Mouse (Mus musculus): ENCODE data around the gene Os9. TPM values are rescaled to one million over a fixed set of nuclear protein-coding genes. Genes with fewer than 3 reads are reported as not detected.
"Not testable (repeated sequence)": the region's sequence is repeated elsewhere in the genome, so short reads cannot be mapped to it uniquely, and the experiment has no call there.

The Os9 gene
- polyA plus RNA-seq, 1 experiment from 2014 or later = 110 TPM

GRCm38 (mm10) chr10:127062101-127062500, 58.8 kb downstream of the Os9 start:
- Histone ChIP-seq H3K36me3 (ENCODE audit: insufficient read depth, low read length) (peaks cover 29% of the 10 kb centered on the region), H3K27me3 (ENCODE audit: insufficient read depth, low read length) (peaks cover 11% of the 10 kb centered on the region; the same call in 1 of the 2 replicates), H3K4me1 (ENCODE audit: insufficient read depth, low read length) (peaks cover 29% of the 10 kb centered on the region)
- 88% methylated on average over 4 of the region's 4 CpGs for WGBS
- H3K27ac ChIP-seq (ENCODE audit: low read length); H3K9me3 ChIP-seq (ENCODE audit: low read length); H3K4me2 ChIP-seq (replicated peaks; ENCODE audit: low read depth, low read length); ATAC-seq (ENCODE audit: low FRiP score, low TSS enrichment); H3K4me3 ChIP-seq (ENCODE audit: low read length); H3K9ac ChIP-seq (replicated peaks; ENCODE audit: low read length): not testable (repeated sequence)

- Histone ChIP-seq H3K36me3 (ENCODE audit: insufficient read depth, low read length) (peaks cover 27% of the 10 kb centered on the region), H3K9me3 (ENCODE audit: low read length) (no peaks in the 10 kb centered on the region), H3K27ac (ENCODE audit: low read length) (no peak overlapping the region), H3K4me2 (replicated peaks; ENCODE audit: low read depth, low read length) (no peak overlapping the region), H3K4me1 (ENCODE audit: insufficient read depth, low read length) (peaks cover 29% of the 10 kb centered on the region), H3K4me3 (ENCODE audit: low read length) (no peak overlapping the region), H3K9ac (replicated peaks; ENCODE audit: low read length) (no peak overlapping the region), H3K27me3 (ENCODE audit: insufficient read depth, low read length) (peaks cover 11% of the 10 kb centered on the region; the same call in 1 of the 2 replicates)
- WGBS = 71% methylated on average over 2 of the region's 2 CpGs
- no peak for ATAC-seq (ENCODE audit: low FRiP score, low TSS enrichment)
These were observed 59.4 kb downstream of the Os9 start for GRCm38 (mm10) chr10:127061513-127061912.

GRCm38 (mm10) chr10:127061085-127061484, 59.8 kb downstream of the Os9 start:
- ATAC-seq (ENCODE audit: low FRiP score, low TSS enrichment) = no peak
- Histone ChIP-seq H3K27me3 (ENCODE audit: insufficient read depth, low read length) (peaks cover 11% of the 10 kb centered on the region; the same call in 1 of the 2 replicates), H3K9ac (replicated peaks; ENCODE audit: low read length) (no peak overlapping the region), H3K4me3 (ENCODE audit: low read length) (no peak overlapping the region), H3K36me3 (ENCODE audit: insufficient read depth, low read length) (peaks cover 26% of the 10 kb centered on the region), H3K9me3 (ENCODE audit: low read length) (no peaks in the 10 kb centered on the region), H3K4me1 (ENCODE audit: insufficient read depth, low read length) (peaks cover 29% of the 10 kb centered on the region), H3K27ac (ENCODE audit: low read length) (no peak overlapping the region), H3K4me2 (replicated peaks; ENCODE audit: low read depth, low read length) (no peak overlapping the region)
- 38% methylated on average over 5 of the region's 5 CpGs for WGBS

- peak within 1 kb of the TSS; percentile 60; the same call in 1 of the 2 replicates for H3K27ac ChIP-seq (ENCODE audit: low read length)
- peak within 1 kb of the TSS; percentile 96 for H3K4me2 ChIP-seq (replicated peaks; ENCODE audit: low read depth, low read length)
- peak within 1 kb of the TSS; percentile 81 for H3K4me3 ChIP-seq (ENCODE audit: low read length)
- H3K27me3 ChIP-seq (ENCODE audit: insufficient read depth, low read length) = peaks cover 11% of the 10 kb centered on the region; the same call in 1 of the 2 replicates
- peak; percentile 37; the same call in 1 of the 2 replicates for ATAC-seq (ENCODE audit: low FRiP score, low TSS enrichment)
- 1% methylated on average over 31 of the region's 72 CpGs for WGBS
- no peaks in the 10 kb centered on the region for H3K9me3 ChIP-seq (ENCODE audit: low read length)
- H3K4me1 ChIP-seq (ENCODE audit: insufficient read depth, low read length) = peaks cover 29% of the 10 kb centered on the region
- peaks cover 26% of the 10 kb centered on the region for H3K36me3 ChIP-seq (ENCODE audit: insufficient read depth, low read length)
- H3K9ac ChIP-seq (replicated peaks; ENCODE audit: low read length) = peak within 1 kb of the TSS; percentile 87
These were observed 60.7 kb downstream of the Os9 start, which contains the start of gene March9 for GRCm38 (mm10) chr10:127059968-127060916. March9 (minus strand) TSS chr10:127060184.

- H3K27me3 ChIP-seq (ENCODE audit: insufficient read depth, low read length) = peaks cover 11% of the 10 kb centered on the region; the same call in 1 of the 2 replicates
- peak overlapping the region; percentile 87 for H3K9ac ChIP-seq (replicated peaks; ENCODE audit: low read length)
- peaks cover 22% of the 10 kb centered on the region for H3K4me1 ChIP-seq (ENCODE audit: insufficient read depth, low read length)
- peak overlapping the region; percentile 96 for H3K4me2 ChIP-seq (replicated peaks; ENCODE audit: low read depth, low read length)
- H3K9me3 ChIP-seq (ENCODE audit: low read length) = no peaks in the 10 kb centered on the region
- H3K27ac ChIP-seq (ENCODE audit: low read length) = peak overlapping the region; percentile 60; the same call in 1 of the 2 replicates
- no peak for ATAC-seq (ENCODE audit: low FRiP score, low TSS enrichment)
- under 1% methylated on average over 41 of the region's 92 CpGs for WGBS
- peak overlapping the region; percentile 81 for H3K4me3 ChIP-seq (ENCODE audit: low read length)
- H3K36me3 ChIP-seq (ENCODE audit: insufficient read depth, low read length) = peaks cover 21% of the 10 kb centered on the region
These were observed 61.6 kb downstream of the Os9 start for GRCm38 (mm10) chr10:127059174-127059967.

- H3K36me3 ChIP-seq (ENCODE audit: insufficient read depth, low read length) = peaks cover 21% of the 10 kb centered on the region
- H3K27ac ChIP-seq (ENCODE audit: low read length) = no peak overlapping the region
- peaks cover 11% of the 10 kb centered on the region; the same call in 1 of the 2 replicates for H3K27me3 ChIP-seq (ENCODE audit: insufficient read depth, low read length)
- no peak for ATAC-seq (ENCODE audit: low FRiP score, low TSS enrichment)
- H3K4me3 ChIP-seq (ENCODE audit: low read length) = peak overlapping the region; percentile 81
- peak overlapping the region; percentile 96 for H3K4me2 ChIP-seq (replicated peaks; ENCODE audit: low read depth, low read length)
- peak overlapping the region; percentile 87 for H3K9ac ChIP-seq (replicated peaks; ENCODE audit: low read length)
- peaks cover 22% of the 10 kb centered on the region for H3K4me1 ChIP-seq (ENCODE audit: insufficient read depth, low read length)
- H3K9me3 ChIP-seq (ENCODE audit: low read length) = no peaks in the 10 kb centered on the region
- WGBS = 8% methylated on average over 8 of the region's 8 CpGs
These were observed 62.2 kb downstream of the Os9 start for GRCm38 (mm10) chr10:127058708-127059107.

- Histone ChIP-seq H3K4me3 (ENCODE audit: low read length) (peak overlapping the region; percentile 81), H3K4me2 (replicated peaks; ENCODE audit: low read depth, low read length) (peak overlapping the region; percentile 96), H3K4me1 (ENCODE audit: insufficient read depth, low read length) (peaks cover 22% of the 10 kb centered on the region), H3K9ac (replicated peaks; ENCODE audit: low read length) (peak overlapping the region; percentile 28), H3K9me3 (ENCODE audit: low read length) (no peaks in the 10 kb centered on the region), H3K27me3 (ENCODE audit: insufficient read depth, low read length) (peaks cover 11% of the 10 kb centered on the region; the same call in 1 of the 2 replicates), H3K36me3 (ENCODE audit: insufficient read depth, low read length) (peaks cover 21% of the 10 kb centered on the region), H3K27ac (ENCODE audit: low read length) (no peak overlapping the region)
- WGBS = 2% methylated on average over 9 of the region's 9 CpGs
- ATAC-seq (ENCODE audit: low FRiP score, low TSS enrichment) = peak; percentile 16; the same call in 1 of the 2 replicates
These were observed 62.8 kb downstream of the Os9 start for GRCm38 (mm10) chr10:127058161-127058560.

GRCm38 (mm10) chr10:127056490-127056889, 64.4 kb downstream of the Os9 start:
- H3K4me3 ChIP-seq (ENCODE audit: low read length) = no peak overlapping the region
- WGBS = 79% methylated on average over 20 of the region's 20 CpGs
- H3K9me3 ChIP-seq (ENCODE audit: low read length) = no peaks in the 10 kb centered on the region
- peaks cover 15% of the 10 kb centered on the region for H3K4me1 ChIP-seq (ENCODE audit: insufficient read depth, low read length)
- no peak for ATAC-seq (ENCODE audit: low FRiP score, low TSS enrichment)
- H3K9ac ChIP-seq (replicated peaks; ENCODE audit: low read length) = no peak overlapping the region
- no peak overlapping the region for H3K27ac ChIP-seq (ENCODE audit: low read length)
- H3K4me2 ChIP-seq (replicated peaks; ENCODE audit: low read depth, low read length) = no peak overlapping the region
- H3K27me3 ChIP-seq (ENCODE audit: insufficient read depth, low read length) = peaks cover 13% of the 10 kb centered on the region
- H3K36me3 ChIP-seq (ENCODE audit: insufficient read depth, low read length) = peaks cover 21% of the 10 kb centered on the region

GRCm38 (mm10) chr10:127055406-127055805, 65.5 kb downstream of the Os9 start:
- ATAC-seq (ENCODE audit: low FRiP score, low TSS enrichment) = no peak
- Histone ChIP-seq H3K4me1 (ENCODE audit: insufficient read depth, low read length) (peaks cover 12% of the 10 kb centered on the region), H3K27me3 (ENCODE audit: insufficient read depth, low read length) (peaks cover 19% of the 10 kb centered on the region), H3K9ac (replicated peaks; ENCODE audit: low read length) (no peak overlapping the region), H3K4me3 (ENCODE audit: low read length) (no peak overlapping the region), H3K9me3 (ENCODE audit: low read length) (no peaks in the 10 kb centered on the region), H3K36me3 (ENCODE audit: insufficient read depth, low read length) (peaks cover 21% of the 10 kb centered on the region), H3K27ac (ENCODE audit: low read length) (no peak overlapping the region), H3K4me2 (replicated peaks; ENCODE audit: low read depth, low read length) (no peak overlapping the region)
- WGBS = 86% methylated on average over 8 of the region's 8 CpGs

Data from kidney, embryonic 16.5 days (tissue).